Mouse (Mus musculus): Measurements from ENCODE around the gene Syn3.

GRCm38 (mm10) chr10:86168084-86168483 lies 330.6 kb downstream of the Syn3 start:
- TF ChIP-seq CTCF (IDR thresholded peaks at IDR 0.05; ENCODE audit: low read depth) (no peak), EP300 (IDR thresholded peaks at IDR 0.05; ENCODE audit: low read depth) (no peak)
